Mouse (Mus musculus) thymus, postnatal 0 days (tissue): ENCODE measurements around the gene Ptch1. TPM values are rescaled to one million over a fixed set of nuclear protein-coding genes. Genes with fewer than 3 reads are reported as not detected.

ENCODE experiments used
- DNase-seq: peaks from one replicate; pipeline ENCODE4 v3.0.0-alpha.2; 2015; ENCODE audit warnings: low spot score
- polyA plus RNA-seq: library from polyadenylated mRNA; unstranded; fragments of >200 nt; fragmentation: Nextera tagmentation; extraction: Ambion mirVana; gene quantifications from 2 replicates; pipeline ENCODE4 v1.2.1, GENCODE M21; 2015

Gene Ptch1
- 6.4 and 6.7 TPM in 2 replicates for polyA plus RNA-seq

DNA sequence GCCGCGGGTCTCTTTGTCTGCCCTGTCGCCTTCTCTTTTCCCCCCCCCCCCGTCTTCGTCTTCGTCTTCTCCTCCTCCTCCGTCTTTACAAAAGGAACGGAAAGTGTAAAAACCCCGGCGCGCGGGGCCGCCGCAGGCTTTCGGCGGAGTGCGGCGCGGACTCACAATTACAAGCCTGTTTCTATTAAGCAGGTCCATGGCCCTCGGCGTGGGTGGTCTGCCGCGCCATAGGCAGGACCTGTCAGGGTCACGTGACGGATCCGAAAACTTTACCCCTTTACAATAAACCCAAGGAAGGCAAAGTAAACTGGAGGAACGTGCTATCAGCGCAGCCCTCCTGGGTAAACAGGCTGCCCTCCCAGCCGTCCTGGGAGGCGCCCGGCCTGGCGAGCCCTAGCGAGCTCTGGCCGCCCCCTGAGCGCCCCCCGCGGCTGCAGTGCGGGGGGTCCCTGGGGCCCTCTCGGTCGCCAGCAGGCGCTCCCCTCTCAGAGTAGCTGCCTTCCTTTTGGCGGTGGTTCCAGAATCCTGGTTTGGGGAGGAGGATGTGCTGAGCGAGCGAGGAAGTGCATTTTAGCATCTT lies at the start of gene Ptch1:
Gene Ptch1, minus strand, starts transcription at position 343 of the 580 bp plus-strand sequence.
- DNase-seq = peak; percentile 24

DNA sequence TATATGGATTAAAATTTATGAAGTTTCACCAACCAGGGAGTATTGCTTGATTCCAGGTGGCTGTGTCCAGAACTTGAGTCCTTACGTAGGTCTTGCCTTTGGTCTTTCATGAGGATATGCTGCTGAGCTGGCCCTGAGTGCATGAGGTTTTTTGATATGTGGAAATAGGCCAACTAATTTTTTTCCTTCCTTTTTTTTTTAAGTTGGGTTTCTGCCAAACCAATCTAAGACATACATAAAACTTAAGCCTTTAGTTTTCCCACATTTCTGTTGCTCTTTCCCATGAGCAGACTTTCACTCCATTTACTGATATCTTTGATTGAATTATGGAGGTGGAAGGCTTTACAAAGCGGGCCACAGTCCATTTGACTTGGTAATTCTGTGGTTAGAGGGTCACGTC lies 47.9 kb upstream of the Ptch1 start:
- no peak for DNase-seq

DNA sequence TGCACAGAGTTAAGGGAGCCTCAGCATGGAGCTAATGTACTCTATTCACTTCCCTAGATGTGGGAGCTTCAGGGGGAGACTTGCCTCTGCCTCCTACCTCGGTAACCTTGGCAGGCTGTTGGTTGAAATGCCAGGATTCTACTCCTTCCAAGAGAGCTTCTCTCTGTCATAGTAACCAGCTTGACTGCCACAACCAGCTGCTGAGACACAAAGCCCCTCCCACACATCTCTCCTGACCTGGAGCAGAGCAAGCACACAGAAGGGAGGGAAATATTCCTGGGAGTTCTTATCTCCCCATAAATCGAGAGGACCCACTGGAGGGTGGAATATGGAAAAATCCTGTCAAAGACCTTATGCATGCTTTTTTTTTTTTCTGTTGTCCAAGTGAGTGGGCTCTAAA lies 39.8 kb upstream of the Ptch1 start:
- no peak for DNase-seq

DNA sequence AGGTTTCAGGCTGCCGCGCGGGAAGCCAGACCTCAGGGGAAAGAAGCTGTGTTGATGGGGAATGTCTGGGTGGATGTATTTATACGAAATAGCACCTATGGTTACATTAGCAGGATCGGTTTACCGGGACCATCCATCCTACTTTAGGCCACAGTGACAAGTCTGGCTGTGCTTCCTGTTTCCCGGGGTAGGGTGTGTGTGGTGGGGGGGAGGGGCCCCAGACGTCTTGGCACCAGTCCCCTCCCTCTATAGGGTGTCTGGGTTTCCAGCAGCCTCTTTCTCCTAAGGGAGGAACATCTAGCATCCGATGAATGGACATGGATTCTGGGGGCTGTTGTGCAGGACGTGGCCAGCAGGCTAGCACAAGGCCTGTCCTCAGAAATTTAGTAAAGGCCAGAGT lies 36.3 kb upstream of the Ptch1 start:
- no peak for DNase-seq

DNA sequence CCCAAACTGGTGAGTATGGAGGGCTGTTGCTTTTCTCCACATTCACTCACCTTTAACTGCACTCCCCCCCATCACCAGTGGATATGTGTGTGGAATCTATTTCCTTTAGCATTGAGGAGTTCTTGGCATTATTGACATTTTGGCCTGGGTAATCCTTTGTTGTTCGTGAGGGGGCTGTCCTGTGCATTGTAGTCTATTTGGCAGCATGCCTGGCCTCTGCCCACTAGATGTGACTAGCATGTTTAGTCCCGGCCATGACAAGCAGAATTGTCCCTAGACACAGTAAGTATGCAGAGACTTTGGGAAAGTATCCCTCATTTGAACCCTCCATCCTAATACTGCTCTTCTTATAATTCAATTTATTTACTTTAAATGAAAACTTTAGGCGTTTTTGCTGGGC lies 24.2 kb upstream of the Ptch1 start:
- no peak for DNase-seq

DNA sequence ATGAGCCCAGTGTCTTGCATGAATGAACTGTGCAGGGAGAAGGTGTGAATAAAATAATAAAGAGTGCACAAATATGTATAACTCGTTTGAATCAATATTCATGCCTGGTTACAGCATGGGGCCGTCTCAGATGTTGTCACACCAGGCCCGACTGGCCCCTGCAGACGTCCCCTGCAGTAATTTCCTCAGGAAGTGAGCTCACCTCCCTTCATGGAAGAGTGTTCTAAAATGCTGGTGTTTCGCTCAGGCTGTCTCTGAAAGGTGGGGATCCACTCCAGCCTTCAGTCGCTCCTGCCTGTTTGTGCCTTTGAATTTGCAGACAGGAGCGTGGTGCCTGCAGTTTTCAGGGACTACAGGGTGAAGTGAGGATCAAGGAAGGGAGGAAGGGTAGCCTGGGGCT lies 22.5 kb upstream of the Ptch1 start:
- DNase-seq = no peak

DNA sequence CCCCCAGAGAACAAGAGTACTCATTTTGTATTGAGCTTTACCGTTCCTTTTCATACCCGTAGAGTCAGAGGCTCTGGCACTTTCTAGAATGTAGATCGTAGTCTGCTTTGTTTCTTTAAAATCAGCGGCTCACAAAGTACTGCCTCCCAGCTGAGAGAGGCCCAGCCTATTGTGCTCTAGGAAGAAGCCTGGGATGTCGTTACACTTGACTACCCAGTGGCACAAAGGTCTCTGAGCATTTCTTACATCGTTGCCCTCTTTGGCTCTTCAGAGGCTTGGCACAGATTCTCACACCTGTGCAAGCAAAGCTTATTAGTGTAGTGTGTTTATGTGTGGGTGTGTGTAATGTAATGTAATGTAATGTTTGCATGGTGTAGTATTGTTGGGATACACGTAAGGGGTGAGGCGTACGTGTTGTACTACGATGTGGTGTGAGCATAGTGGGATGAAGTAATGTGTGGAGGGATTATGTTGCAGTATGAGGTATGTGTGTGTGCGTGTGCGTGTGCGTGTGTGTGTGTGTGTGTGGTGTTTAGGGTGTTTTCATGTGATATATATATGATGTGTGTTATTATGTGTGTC lies 20.2 kb upstream of the Ptch1 start:
- no peak for DNase-seq

DNA sequence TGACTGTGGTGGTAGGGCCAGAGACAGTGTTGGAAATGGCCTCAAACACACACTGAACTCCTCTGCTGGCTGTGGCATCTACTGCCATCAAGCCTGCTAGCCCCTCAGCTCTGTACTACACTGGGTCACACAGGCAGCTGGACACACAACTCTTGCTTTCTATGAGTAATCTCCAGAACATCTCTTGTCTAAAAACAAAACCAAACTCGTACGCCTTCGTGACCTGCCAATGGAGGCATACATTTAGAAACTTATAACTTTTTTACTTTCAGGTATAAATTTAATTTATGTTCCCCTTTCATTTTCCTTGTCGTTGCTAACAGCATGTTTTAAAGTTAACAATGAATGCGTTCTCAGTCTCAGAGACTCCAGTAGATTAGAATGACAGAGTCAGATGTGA lies 19.4 kb upstream of the Ptch1 start:
- DNase-seq = no peak

DNA sequence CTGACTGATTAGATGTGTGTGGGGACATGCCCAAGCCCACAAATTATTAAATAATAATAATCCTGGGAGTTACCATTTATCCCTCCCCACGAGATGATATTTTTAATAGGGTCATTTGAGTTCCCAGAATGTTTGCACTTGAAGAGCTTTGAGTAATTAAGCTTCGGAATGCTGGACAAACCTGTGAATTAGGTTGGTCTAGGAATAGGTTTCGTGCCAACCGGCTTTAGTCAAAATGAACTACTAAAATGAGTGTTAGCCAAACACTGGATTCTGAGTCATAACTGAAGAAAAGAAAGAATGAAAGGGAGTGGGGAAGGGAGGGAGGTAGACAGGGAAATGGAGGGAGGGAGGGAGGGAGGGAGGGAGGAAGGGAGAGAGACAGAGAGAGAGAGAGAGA lies 1.2 kb upstream of the Ptch1 start:
- no peak for DNase-seq

DNA sequence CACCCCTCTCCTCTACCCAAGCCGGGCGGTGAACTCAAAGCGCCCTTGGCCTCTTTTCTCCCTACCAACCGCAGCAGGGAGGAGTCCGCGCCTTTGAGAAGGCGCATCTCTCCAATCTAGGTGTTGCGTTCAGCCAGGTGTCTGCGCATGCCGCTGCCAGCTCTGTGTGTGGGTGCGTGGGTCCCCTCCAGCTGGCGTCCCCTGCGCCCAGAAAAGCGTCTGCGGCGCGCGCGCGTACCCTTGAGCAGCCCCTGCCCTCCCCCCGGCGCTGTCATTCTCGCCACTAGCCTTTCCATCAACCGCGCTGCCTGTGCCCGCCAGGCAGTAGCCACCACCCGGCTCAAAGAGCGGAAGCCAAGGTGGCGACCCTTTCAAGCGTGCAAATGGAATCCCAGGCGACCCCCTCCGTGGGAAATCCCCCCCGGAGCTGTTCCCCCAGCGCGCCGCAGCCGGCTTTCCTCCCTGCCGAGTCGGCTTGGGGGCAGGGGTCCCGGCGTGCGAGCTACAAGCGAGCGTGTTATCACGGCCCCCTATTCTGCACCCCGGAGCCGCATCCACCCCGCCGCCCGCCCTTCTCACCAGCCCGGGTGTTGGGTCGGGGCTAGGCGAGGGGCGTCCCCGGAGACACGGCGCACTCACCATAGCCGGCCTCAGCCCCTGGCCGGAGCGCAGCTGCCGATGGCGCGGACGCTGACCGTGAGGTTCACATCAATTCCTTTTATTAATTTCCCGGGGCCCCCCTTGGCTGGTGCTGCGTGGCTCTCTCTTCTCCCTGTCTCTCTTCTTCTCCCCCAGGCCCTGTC lies 744 bp downstream of the Ptch1 start:
- peak; percentile 57 for DNase-seq

DNA sequence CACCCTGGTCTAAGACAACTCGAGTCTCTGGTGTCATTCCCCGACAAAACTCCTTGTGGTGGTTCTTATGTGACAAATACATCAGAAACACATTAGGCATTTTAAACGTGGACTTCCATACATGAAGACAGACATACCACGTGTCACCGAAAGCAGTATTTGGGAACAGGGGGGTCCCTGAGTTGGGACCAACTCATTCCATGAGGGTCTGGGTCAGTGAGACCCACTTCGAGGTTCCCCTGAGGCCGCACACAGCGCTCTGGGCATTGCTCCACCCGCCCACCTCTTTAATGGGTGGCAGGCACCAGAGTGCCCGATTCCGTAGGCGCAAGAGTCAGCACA lies 1.3 kb downstream of the Ptch1 start:
- no peak for DNase-seq

DNA sequence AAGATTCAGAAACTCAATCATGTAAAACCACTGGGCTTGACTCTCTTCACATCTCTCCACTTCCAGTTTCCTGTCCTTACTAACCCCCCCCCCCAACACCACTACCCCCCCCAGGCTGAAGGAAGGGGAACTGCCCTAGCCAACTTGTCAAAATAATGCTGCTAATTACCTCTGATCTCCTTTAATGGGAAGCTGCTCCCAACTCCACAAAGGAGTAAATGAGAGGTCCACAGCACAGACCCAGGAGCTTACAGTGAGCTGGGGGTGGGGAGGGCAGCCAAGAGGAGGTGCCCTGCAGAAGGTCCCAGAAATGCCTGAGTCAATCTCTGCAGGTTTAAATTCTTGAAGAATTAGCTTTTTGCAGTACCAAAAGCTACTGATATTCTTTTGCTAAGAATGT lies 2.9 kb downstream of the Ptch1 start:
- no peak for DNase-seq

DNA sequence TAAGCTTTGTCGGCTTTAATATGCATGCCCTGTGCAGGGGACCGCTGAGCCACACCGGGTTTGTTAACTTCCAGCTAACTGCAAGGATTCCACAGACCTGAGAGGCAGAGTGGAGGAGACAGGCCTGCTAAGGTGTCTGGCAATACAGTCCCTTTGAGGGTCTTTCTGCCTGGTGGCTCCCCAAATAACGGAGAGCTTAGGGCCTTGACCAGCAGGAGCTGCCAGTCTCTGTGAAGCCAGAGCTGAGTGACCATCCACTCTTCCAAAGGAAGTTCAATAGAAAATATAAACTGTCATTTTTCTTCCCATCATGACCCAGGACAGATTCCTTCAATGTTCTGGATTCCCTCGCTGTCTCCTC lies 4.0 kb downstream of the Ptch1 start:
- DNase-seq = no peak

DNA sequence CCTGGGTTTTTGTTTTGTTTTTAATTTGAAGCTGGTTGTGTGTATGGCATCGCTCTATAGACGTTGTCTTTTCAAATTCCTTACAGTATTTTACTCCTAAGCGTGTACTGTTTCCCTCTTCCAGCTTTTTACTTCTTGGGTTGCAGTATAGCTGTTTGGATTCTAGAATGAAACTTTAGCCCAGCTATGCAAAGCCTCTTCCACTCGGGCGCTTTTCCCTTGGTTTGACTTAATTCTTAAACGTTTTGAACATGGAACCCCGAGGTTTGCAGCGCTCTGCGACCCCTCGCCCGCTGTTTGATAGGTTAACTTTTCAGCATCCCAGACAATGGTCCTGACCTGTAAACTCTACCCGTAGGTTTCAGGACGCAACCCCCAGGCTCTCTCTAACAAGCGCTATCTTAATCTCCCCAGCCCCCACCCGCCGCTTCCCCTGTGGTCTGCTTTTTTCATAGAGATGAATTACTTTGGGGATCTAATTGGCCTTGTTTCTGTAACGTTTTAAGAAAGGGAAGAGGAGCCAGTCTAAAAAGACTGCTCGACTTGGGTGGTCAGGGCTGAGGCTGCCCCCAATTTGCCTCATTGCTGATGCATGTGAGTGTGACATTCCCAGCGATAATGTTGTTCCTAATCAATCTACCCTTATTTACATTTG lies 4.5 kb downstream of the Ptch1 start:
- DNase-seq = no peak

DNA sequence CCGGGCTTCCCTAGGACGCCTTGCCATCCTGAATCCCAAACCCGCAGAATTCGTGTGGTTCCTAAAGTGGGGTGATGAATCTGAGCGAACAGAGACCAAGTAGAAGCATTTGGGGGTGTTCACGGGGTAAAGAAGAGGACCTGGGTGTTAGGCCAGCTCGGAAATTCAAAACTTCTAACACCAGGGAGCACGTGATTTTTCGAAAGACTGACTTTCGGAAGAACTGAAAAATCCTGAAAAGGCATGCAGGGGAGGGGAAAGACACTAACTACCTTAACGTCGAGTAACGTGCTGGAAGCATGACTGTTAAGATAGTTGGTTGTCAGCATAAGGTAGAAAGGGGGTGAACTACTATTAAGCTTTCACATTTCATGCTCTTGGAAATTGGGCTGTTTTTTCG lies 5.1 kb downstream of the Ptch1 start:
- DNase-seq = peak; percentile 50

DNA sequence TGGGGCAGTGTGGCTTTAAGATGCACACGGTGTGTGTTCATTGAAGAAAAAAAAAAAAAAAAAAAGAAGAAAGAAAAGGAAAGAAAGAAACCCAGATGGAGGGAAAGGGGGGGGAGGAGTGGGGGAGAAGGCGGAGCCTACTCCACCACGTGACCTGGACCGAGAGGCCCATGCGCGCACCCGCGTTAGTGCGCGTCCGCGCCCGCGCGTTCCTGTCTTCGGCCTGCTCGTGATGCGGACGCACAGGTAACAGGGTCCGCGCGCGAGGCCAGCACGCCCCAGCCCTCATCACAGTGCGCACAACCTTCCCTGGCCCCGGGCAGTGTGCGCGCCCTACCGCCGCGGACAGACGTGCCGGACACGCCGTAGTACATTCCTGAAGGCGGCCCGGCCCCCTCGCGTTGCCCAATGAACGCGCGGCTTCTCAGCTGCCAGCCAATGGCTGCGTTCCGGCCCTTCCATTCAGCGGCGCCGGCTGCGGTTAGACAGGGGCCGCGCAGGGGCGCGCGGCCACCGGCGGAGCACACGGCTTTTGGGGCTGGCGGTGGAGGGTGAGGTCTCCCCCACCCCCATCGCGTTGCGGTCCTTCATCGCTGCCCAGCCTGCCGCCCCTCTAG lies 5.6 kb downstream of the Ptch1 start:
- DNase-seq = peak; percentile 91

DNA sequence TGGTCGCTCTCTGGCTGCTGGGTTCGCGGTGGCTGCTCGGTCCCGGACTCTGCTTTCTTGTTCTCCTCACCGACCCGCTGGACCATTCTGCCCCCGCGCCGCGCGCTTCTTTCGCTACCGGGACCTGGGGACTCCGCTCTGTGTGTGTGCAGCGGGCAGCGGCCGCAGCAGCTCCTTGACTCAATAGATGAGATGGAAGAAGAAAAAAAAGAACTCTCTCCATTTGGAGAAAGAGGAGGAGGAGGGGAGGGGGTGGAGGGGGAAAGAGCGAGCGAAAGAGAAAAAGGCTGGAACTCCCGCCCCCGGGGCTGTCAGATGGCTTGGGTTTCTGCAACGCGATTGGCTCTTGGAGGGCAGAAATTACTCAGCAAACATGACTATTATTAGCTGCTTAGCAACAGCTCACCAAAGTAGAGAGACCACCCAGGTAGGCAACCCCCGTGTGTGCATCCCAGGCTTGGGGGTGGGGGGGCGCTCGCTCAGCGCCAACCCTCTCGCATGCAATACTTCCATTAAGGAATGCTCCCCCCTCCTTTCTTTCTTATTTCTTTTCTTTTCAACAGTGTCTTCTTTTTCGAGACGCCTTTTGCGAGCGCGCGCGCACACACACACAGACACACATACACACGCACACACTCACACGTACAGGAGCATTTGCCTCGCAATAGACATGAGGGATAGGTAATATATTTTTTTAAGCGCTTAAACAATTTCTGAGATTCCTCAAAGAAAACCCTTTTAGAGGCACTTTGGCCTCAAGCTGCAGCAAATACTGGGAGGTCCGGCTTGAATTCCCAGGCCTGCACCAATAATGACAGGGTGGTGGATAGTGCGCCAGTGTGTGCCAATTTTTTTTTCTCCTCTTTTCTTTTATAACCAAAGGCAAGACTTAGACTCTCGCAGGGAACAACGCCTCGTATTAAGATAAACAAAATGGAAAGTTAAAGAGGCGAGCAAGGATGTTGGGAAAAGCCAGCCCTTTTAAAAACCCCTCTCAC lies 7.1 kb downstream of the Ptch1 start:
- peak; percentile 72 for DNase-seq

DNA sequence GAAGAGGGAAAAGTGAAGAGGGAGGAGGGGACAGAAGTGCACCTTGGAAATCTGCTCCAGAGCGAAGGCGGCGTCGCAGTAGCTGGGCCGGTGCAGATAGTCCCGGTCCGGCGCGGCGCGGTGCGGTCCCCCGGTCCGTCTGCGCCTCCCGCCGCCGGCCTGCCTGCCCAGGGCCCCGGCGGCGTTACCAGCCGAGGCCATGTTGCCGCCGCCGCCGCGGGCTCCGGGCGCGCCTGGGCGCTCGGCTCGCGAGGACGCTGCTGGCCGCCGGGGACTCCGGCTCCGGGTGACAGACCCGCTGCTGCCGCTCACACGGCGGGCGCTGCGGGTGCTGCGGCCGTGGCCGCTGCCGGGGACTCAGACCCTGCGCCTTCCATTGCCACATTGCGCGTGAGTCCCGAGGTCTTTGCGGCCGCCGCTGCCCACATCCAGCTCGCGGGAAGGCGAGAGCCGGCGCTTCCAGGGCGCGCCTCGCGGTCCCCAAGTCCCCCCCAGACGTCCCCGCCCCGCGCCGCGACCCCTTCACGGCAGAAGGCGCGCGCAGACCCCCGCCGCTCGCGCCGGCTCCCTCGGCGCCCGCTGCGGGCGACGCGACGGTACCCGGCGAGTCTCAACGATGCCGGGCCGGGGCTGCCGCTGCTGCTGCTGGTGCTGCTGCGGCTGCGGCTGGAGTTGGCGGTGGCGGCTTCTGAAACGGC lies 7.9 kb downstream of the Ptch1 start:
- DNase-seq = peak; percentile 33

DNA sequence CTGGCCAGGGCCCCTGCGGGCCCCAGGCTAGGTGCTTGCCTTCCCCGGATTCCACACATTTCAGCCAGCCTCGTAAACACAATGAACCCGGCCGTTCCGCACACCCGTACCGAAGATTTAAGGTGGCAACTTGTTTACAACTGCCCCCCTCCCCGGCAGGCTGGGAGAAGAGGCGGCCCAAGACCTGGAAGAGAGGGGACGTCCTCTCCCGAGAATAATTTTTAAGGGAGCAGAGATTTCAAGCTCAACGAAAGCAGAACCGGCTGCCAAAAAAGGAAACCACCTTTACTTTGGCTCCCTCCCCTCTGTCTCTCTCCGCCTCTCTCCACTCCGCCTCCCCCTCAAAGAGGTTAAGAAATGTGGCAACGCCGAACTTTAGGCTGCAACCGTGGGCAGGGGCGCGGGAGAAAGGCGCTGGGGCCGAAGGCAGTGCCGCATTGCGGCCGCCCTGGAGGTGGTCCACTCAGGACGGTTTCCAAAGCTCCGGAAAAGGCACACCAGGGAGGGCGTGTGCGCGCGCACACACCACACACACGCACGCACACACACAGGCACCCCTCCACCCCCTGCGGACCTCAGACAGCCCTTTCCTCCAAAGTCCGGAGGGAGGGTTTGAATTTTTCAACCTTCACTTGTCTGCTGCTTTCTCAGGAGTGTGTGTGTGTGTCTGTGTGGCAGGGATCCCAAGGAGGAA lies 8.6 kb downstream of the Ptch1 start:
- peak; percentile 72 for DNase-seq
